Mouse (Mus musculus) hematopoietic multipotent progenitor cell, adult 10-12 weeks (in vitro differentiated cells): ENCODE results near the gene Gzmf. TPM values are rescaled to one million over a fixed set of nuclear protein-coding genes. Genes with fewer than 3 reads are reported as not detected.

Source experiments
- polyA plus RNA-seq: library from polyadenylated mRNA; stranded (reverse); fragments of >175 nt; gene quantifications from 2 replicates; pipeline ENCODE4 v1.2.3, GENCODE M21; 2012; ENCODE audit warnings: low replicate concordance

The Gzmf gene
- polyA plus RNA-seq, result not detected in 2 replicates

GRCm38 (mm10) chr14:56211317-56211716 is at the start of gene Gzmf:
Gene Gzmf, minus strand, starts transcription at chr14:56211417.

GRCm38 (mm10) chr14:56234556-56234955 is 23.3 kb upstream of the Gzmf start, which contains the start of gene Gzmc:
Gene Gzmc, minus strand, starts transcription at chr14:56234656.

GRCm38 (mm10) chr14:56174499-56174898 is 36.7 kb downstream of the Gzmf start, which contains the start of gene Gzmn:
Gene Gzmn, minus strand, starts transcription at chr14:56174599.

GRCm38 (mm10) chr14:56159479-56159878 is 51.7 kb downstream of the Gzmf start, which contains the start of gene Gzmg:
Gene Gzmg, minus strand, starts transcription at chr14:56159579.

Other genes starting within 250 kb of the Gzmf start
- 0.82 TPM in 1 of 2 replicates, not detected in the other for gene Mcpt1, start 193.4 kb downstream of the Gzmf start, polyA plus RNA-seq
- not detected in 2 replicates for gene Mcpt9, start 180.9 kb downstream of the Gzmf start, polyA plus RNA-seq
- gene Mcpt2, start 169.4 kb downstream of the Gzmf start, polyA plus RNA-seq, result 0.11 TPM in 1 of 2 replicates, not detected in the other
- gene Mcpt4, start 149.1 kb downstream of the Gzmf start, polyA plus RNA-seq, result 11.9 TPM in 1 of 2 replicates, not detected in the other
- gene Mcpt8, start 126.1 kb downstream of the Gzmf start, polyA plus RNA-seq, result 0.50 and 1.1 TPM in 2 replicates
- 1.4 and 2.0 TPM in 2 replicates for gene Ctsg, start 108.8 kb downstream of the Gzmf start, polyA plus RNA-seq
- gene Gzme, start 90.8 kb downstream of the Gzmf start, polyA plus RNA-seq, result not detected in 2 replicates
- not detected in 2 replicates for gene Gzmd, start 78.8 kb downstream of the Gzmf start, polyA plus RNA-seq
- not detected in 2 replicates for gene Gzmg, start 51.8 kb downstream of the Gzmf start, polyA plus RNA-seq
- not detected in 2 replicates for gene Gzmn, start 36.8 kb downstream of the Gzmf start, polyA plus RNA-seq
- gene Gzmc, start 23.2 kb upstream of the Gzmf start, polyA plus RNA-seq, result not detected in 2 replicates
- gene Gzmb, start 50.8 kb upstream of the Gzmf start, polyA plus RNA-seq, result 1.8 and 3.8 TPM in 2 replicates
- not detected in 2 replicates for gene Atp12a, start 153.7 kb upstream of the Gzmf start, polyA plus RNA-seq
- gene Rnf17, start 191.2 kb upstream of the Gzmf start, polyA plus RNA-seq, result 0.21 TPM in 1 of 2 replicates, not detected in the other